Mouse (Mus musculus): ENCODE measurements around the gene Lyrm4. TPM values are rescaled to one million over a fixed set of nuclear protein-coding genes. Genes with fewer than 3 reads are reported as not detected.

The Lyrm4 gene
- polyA plus RNA-seq, 1 experiment from 2014 or later = 26.2 TPM

DNA sequence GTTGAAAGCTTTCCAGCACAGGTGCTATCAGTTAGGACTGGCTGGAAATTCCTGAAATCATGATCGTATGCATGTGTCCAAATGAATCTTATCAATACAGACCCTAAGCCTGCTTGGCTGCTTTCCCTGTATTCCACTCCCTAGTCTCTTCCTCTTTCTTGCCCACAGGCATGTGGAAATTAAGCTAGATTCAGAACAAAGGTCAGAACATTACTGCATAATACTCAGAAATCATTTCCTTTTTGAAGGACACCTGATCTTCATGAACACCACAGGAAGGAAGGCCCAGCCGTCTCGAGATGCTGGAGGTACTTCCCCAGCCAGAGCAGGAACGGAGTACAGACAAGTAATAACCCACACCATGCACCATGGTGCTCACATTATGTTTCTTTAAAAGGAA, 29.2 kb downstream of the Lyrm4 start:
- H3K9me3 ChIP-seq (replicated peaks) = no peaks in the 10 kb centered on the region
- H3K9ac ChIP-seq = no peak overlapping the region
- ATAC-seq (replicated peaks; ENCODE audit: insufficient number of reproducible peaks, insufficient read depth, low FRiP score, low read depth) = no peak
- H3K27ac ChIP-seq = no peak overlapping the region
- H3K27me3 ChIP-seq = no peaks in the 10 kb centered on the region
- 55% methylated on average over 4 of the region's 4 CpGs for WGBS
- H3K36me3 ChIP-seq = peaks cover 3% of the 10 kb centered on the region; the same call in 1 of the 2 replicates
- H3K4me2 ChIP-seq = no peak overlapping the region
- peaks cover 27% of the 10 kb centered on the region for H3K4me1 ChIP-seq (replicated peaks)
- H3K4me3 ChIP-seq = no peak overlapping the region

GRCm38 (mm10) chr13:36087427-36087826, 29.9 kb downstream of the Lyrm4 start:
- WGBS = 83% methylated on average over 2 of the region's 2 CpGs
- no peaks in the 10 kb centered on the region for H3K27me3 ChIP-seq
- H3K9ac ChIP-seq = no peak overlapping the region
- H3K27ac ChIP-seq = no peak overlapping the region
- peaks cover 27% of the 10 kb centered on the region for H3K4me1 ChIP-seq (replicated peaks)
- no peak for ATAC-seq (replicated peaks; ENCODE audit: insufficient number of reproducible peaks, insufficient read depth, low FRiP score, low read depth)
- no peak overlapping the region for H3K4me2 ChIP-seq
- peaks cover 3% of the 10 kb centered on the region; the same call in 1 of the 2 replicates for H3K36me3 ChIP-seq
- H3K9me3 ChIP-seq (replicated peaks) = no peaks in the 10 kb centered on the region
- H3K4me3 ChIP-seq = no peak overlapping the region

DNA sequence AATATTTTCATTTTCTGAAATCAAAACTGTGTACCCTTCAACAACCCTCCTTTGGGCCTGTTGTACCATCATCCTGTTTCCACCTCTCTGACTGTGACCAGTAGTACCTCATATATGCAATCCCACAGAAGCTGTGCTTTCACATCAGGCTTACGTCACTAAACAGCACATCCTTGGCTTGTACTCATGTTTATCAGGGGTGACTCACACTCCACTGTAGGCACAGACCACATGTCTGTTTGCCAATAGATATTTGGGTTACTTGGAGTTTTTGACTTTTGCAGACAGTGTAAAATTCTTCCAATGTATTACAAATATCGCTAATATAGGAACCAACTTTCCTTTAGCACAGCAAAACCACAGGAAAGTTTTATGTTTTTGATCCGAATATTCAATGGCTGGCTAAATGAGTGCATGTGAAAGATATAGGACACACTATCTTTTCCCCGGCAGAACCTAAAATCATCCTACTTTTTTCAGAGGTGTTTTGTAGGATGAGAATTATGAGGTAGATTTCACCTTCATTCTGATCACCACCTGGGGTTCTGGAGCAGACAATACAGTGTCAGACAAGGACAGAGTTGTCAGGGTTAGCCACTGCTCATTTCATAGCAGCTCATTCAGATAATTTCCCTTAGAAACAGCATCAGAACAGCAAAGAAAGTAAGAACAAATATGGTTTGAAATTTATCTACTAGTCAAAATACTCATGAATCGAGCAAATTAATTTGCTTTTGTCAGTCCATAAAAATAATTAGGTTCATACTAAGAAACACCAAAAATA, 30.5 kb downstream of the Lyrm4 start:
- Histone ChIP-seq H3K4me3 (no peak overlapping the region), H3K27me3 (no peaks in the 10 kb centered on the region), H3K4me2 (no peak overlapping the region), H3K9me3 (replicated peaks) (no peaks in the 10 kb centered on the region), H3K9ac (no peak overlapping the region), H3K36me3 (no peaks in the 10 kb centered on the region), H3K27ac (no peak overlapping the region), H3K4me1 (replicated peaks) (peaks cover 27% of the 10 kb centered on the region)
- no peak for ATAC-seq (replicated peaks; ENCODE audit: insufficient number of reproducible peaks, insufficient read depth, low FRiP score, low read depth)
- 69% methylated on average over 5 of the region's 5 CpGs for WGBS

DNA sequence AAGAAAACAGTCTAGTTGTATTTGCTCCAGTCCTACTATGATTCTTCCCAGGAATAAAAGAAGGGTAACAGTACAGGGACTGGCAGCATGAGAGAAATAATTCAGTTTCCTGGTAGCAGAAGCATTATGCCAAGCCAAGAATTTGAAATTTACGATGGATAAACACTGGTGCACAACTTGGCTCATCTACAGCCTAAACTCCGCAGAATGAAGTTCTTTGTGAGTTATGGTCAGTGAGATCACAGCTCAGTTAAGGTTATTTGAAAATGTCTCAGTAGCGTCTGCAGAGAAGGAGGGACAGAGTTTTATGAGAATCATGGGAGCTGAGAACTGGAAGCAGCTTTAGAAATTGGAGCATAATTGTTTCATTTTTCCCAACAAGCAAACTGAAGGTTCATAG, 31.4 kb downstream of the Lyrm4 start:
- H3K36me3 ChIP-seq = no peaks in the 10 kb centered on the region
- WGBS = 77% methylated on average over 3 of the region's 3 CpGs
- H3K9me3 ChIP-seq (replicated peaks) = no peaks in the 10 kb centered on the region
- no peak overlapping the region for H3K4me3 ChIP-seq
- H3K9ac ChIP-seq = no peak overlapping the region
- H3K4me2 ChIP-seq = no peak overlapping the region
- H3K27ac ChIP-seq = no peak overlapping the region
- H3K27me3 ChIP-seq = no peaks in the 10 kb centered on the region
- no peak for ATAC-seq (replicated peaks; ENCODE audit: insufficient number of reproducible peaks, insufficient read depth, low FRiP score, low read depth)
- peaks cover 25% of the 10 kb centered on the region for H3K4me1 ChIP-seq (replicated peaks)

DNA sequence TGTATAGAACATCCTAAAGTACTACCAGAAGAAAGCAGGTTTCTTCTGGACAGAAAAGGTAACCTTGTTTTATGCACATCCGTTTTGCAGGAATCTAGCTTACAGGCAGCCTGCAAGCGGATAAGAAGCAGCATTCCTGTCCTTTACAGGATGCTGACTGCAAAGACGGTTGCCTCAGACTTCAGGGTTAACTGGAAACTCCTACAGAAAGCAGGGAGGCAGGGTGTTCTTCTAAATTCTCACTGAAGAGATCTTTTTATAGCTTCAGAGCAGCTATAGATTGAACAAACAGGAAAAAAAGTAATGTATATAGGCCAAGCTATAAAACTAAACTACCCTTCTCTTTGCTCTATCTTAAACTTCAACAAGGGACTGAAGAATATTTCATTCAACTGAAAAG, 32.6 kb downstream of the Lyrm4 start:
- H3K36me3 ChIP-seq = no peaks in the 10 kb centered on the region
- no peak overlapping the region for H3K4me3 ChIP-seq
- no peak for ATAC-seq (replicated peaks; ENCODE audit: insufficient number of reproducible peaks, insufficient read depth, low FRiP score, low read depth)
- H3K9ac ChIP-seq = no peak overlapping the region
- WGBS = 62% methylated on average over 3 of the region's 3 CpGs
- H3K4me1 ChIP-seq (replicated peaks) = peaks cover 12% of the 10 kb centered on the region
- H3K27me3 ChIP-seq = no peaks in the 10 kb centered on the region
- H3K9me3 ChIP-seq (replicated peaks) = no peaks in the 10 kb centered on the region
- H3K4me2 ChIP-seq = no peak overlapping the region
- no peak overlapping the region for H3K27ac ChIP-seq

DNA sequence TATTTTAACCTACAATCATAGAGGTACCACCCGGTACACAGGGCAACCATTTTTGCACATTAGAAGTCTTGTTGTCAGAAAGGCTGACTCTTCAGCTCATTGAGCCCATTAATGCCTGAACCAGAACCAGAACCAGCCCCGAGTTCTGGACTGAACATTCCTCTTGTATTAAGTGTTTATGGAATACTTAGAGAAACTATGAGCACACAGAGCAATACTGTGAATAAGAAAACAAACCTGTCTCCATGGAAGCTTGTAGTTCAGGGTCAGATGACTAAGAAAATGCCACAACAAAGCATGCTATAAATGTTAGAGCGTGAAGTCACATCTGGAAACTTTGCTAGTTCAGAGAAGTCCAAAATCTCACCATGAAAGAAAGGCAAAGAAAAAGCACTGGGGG, 35.7 kb downstream of the Lyrm4 start:
- no peaks in the 10 kb centered on the region for H3K36me3 ChIP-seq
- H3K4me1 ChIP-seq (replicated peaks) = peaks cover 2% of the 10 kb centered on the region
- H3K27ac ChIP-seq = no peak overlapping the region
- no peak overlapping the region for H3K9ac ChIP-seq
- 86% methylated on average over 3 of the region's 3 CpGs for WGBS
- H3K4me3 ChIP-seq = no peak overlapping the region
- no peaks in the 10 kb centered on the region for H3K27me3 ChIP-seq
- ATAC-seq (replicated peaks; ENCODE audit: insufficient number of reproducible peaks, insufficient read depth, low FRiP score, low read depth) = no peak
- no peaks in the 10 kb centered on the region for H3K9me3 ChIP-seq (replicated peaks)
- no peak overlapping the region for H3K4me2 ChIP-seq

DNA sequence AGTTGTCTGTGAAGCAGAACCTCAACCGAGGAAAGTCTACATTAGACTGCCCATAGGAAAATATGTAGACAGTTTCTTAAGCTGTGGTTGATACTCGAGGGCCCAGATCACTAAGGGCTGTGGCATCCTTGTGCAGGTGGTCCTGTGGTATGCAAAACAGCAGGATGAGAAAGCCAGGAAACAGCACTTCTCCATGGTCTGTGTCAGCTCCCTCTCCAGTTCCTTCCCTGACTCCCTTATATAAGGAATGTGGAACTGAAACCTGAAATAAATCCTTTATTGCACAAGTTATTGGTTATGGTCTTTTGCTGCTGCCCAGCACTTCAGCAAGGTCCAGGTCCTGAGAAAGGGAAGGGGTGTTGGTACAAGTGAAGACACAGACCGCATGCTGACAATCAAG, 42.8 kb downstream of the Lyrm4 start:
- ATAC-seq (replicated peaks; ENCODE audit: insufficient number of reproducible peaks, insufficient read depth, low FRiP score, low read depth) = no peak
- Histone ChIP-seq H3K4me2 (no peak overlapping the region), H3K27me3 (no peaks in the 10 kb centered on the region), H3K9me3 (replicated peaks) (no peaks in the 10 kb centered on the region), H3K9ac (no peak overlapping the region), H3K4me3 (no peak overlapping the region), H3K36me3 (no peaks in the 10 kb centered on the region), H3K27ac (no peak overlapping the region), H3K4me1 (replicated peaks) (no peaks in the 10 kb centered on the region)
- WGBS = 76% methylated on average over 3 of the region's 3 CpGs

- Histone ChIP-seq H3K4me1 (replicated peaks) (no peaks in the 10 kb centered on the region), H3K36me3 (no peaks in the 10 kb centered on the region), H3K9ac (no peak overlapping the region), H3K27ac (no peak overlapping the region), H3K4me3 (no peak overlapping the region), H3K4me2 (no peak overlapping the region), H3K9me3 (replicated peaks) (no peaks in the 10 kb centered on the region), H3K27me3 (no peaks in the 10 kb centered on the region)
- ATAC-seq (replicated peaks; ENCODE audit: insufficient number of reproducible peaks, insufficient read depth, low FRiP score, low read depth) = no peak
- WGBS = 79% methylated on average over 2 of the region's 2 CpGs
Observed at GRCm38 (mm10) chr13:36066676-36067075, 50.6 kb downstream of the Lyrm4 start.

DNA sequence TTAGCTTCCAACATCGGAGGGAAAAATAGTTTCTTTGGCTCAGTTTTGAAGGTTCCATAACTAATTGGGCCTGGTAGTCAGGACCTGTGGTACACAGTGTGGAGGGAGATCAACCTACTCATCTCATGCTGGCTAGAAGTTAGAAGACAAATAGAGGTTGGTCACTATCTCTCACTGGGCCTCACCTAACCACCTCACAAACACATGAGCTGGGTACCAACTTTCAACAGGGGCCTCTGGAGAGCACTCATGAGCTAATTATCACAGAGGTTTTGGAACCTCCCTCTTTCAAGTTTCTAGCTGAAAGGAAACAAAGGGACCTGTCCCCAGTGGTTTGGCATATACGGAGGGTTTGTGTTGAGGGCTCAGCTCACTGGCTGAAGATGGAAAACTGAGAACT, 59.8 kb downstream of the Lyrm4 start:
- H3K9me3 ChIP-seq (replicated peaks) = no peaks in the 10 kb centered on the region
- H3K4me2 ChIP-seq = no peak overlapping the region
- H3K9ac ChIP-seq = no peak overlapping the region
- WGBS = 69% methylated on average over 2 of the region's 2 CpGs
- no peak for ATAC-seq (replicated peaks; ENCODE audit: insufficient number of reproducible peaks, insufficient read depth, low FRiP score, low read depth)
- H3K36me3 ChIP-seq = no peaks in the 10 kb centered on the region
- H3K27me3 ChIP-seq = no peaks in the 10 kb centered on the region
- no peak overlapping the region for H3K4me3 ChIP-seq
- H3K27ac ChIP-seq = no peak overlapping the region
- peaks cover 9% of the 10 kb centered on the region for H3K4me1 ChIP-seq (replicated peaks)

DNA sequence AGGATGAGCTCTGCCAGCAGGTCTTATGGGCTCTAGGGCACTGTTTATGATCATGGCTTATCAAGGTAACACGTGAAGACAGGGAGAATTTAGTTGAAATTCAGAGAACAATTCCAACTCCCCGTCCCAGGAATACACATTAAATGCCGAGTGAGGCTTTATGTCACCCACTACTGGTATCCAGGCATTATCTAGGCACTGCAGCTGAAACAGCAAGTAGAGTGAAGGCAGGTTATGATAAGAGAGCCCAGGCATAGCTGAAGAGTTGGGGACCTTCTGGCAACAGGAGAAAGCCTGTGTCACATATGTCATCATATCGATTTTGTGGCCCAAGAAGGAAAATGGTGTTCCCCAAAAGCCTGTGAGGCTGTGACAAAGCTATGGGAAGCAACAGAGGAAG, 60.4 kb downstream of the Lyrm4 start:
- Histone ChIP-seq H3K36me3 (no peaks in the 10 kb centered on the region), H3K27me3 (no peaks in the 10 kb centered on the region), H3K9ac (no peak overlapping the region), H3K9me3 (replicated peaks) (no peaks in the 10 kb centered on the region), H3K4me1 (replicated peaks) (peaks cover 13% of the 10 kb centered on the region), H3K4me3 (no peak overlapping the region), H3K27ac (no peak overlapping the region), H3K4me2 (no peak overlapping the region)
- no peak for ATAC-seq (replicated peaks; ENCODE audit: insufficient number of reproducible peaks, insufficient read depth, low FRiP score, low read depth)
- 46% methylated on average over 4 of the region's 4 CpGs for WGBS

DNA sequence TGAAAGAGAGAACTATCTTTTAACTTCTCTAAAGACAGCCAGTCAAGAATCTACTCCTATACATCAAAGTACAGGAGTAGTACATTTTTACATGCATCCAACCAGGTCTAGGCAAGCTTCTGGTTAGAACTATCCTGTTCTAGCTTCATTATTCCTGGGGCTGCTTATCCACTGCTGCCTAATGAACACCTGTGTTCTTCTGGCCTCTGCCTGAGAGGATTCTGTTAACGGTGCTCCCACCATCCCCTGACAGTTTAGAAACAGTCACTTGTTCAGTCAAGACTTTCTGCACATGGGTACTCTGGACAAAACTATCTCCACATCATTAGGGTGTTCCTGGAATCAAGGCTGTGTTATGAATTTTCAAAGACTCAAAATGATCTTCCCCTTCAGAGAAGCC, 60.8 kb downstream of the Lyrm4 start:
- H3K4me2 ChIP-seq = no peak overlapping the region
- no peak overlapping the region for H3K27ac ChIP-seq
- no peaks in the 10 kb centered on the region for H3K36me3 ChIP-seq
- H3K4me3 ChIP-seq = no peak overlapping the region
- no peak overlapping the region for H3K9ac ChIP-seq
- no peaks in the 10 kb centered on the region for H3K9me3 ChIP-seq (replicated peaks)
- no peak for ATAC-seq (replicated peaks; ENCODE audit: insufficient number of reproducible peaks, insufficient read depth, low FRiP score, low read depth)
- H3K4me1 ChIP-seq (replicated peaks) = peaks cover 13% of the 10 kb centered on the region
- WGBS = 86% methylated on average over 1 of the region's 1 CpGs
- H3K27me3 ChIP-seq = no peaks in the 10 kb centered on the region

- no peak overlapping the region for H3K4me2 ChIP-seq
- no peak overlapping the region for H3K9ac ChIP-seq
- no peaks in the 10 kb centered on the region for H3K36me3 ChIP-seq
- no peak overlapping the region for H3K4me3 ChIP-seq
- no peaks in the 10 kb centered on the region for H3K9me3 ChIP-seq (replicated peaks)
- WGBS = 73% methylated on average over 4 of the region's 4 CpGs
- no peak overlapping the region for H3K27ac ChIP-seq
- no peaks in the 10 kb centered on the region for H3K27me3 ChIP-seq
- no peak for ATAC-seq (replicated peaks; ENCODE audit: insufficient number of reproducible peaks, insufficient read depth, low FRiP score, low read depth)
- peaks cover 9% of the 10 kb centered on the region; the same call in 1 of the 2 replicates for H3K4me1 ChIP-seq (replicated peaks)
Observed at GRCm38 (mm10) chr13:36035528-36035927, 81.8 kb downstream of the Lyrm4 start.

All from heart, embryonic 15.5 days (tissue).